Mouse (Mus musculus) stomach, postnatal 0 days (tissue): ENCODE results near the gene Ensa. TPM values are rescaled to one million over a fixed set of nuclear protein-coding genes. Genes with fewer than 3 reads are reported as not detected.
"Not testable (repeated sequence)": the region's sequence is repeated elsewhere in the genome, so short reads cannot be mapped to it uniquely, and the experiment has no call there.

Source experiments
- ATAC-seq: fragments of 200-750 bp; cut with Nextera tagmentation; 2 replicates; pipeline ENCODE4 v1.8.0; 2017; ENCODE audit not compliant: low FRiP score, low TSS enrichment
- DNase-seq: peaks from one replicate; pipeline ENCODE4 v3.0.0-alpha.2; 2016; ENCODE audit warnings: low spot score
- H3K27ac ChIP-seq: fragments of 300-500 bp; sonication (generic); replicated peaks from 2 replicates; pipeline ENCODE4 v1.5.1; 2014; ENCODE audit warnings: mild to moderate bottlenecking, control low read depth
- H3K27me3 ChIP-seq: fragments of 300-500 bp; sonication (generic); 2 replicates; pipeline ENCODE4 v1.6.1; 2014; ENCODE audit warnings: low read length; ENCODE audit not compliant: control insufficient read depth, insufficient read depth
- H3K36me3 ChIP-seq: fragments of 300-500 bp; sonication (generic); 2 replicates; pipeline ENCODE4 v1.6.1; 2014; ENCODE audit warnings: low read length, mixed read lengths; ENCODE audit not compliant: control insufficient read depth, insufficient read depth
- H3K4me1 ChIP-seq: fragments of 300-500 bp; sonication (generic); replicated peaks from 2 replicates; pipeline ENCODE4 v1.6.1; 2014; ENCODE audit warnings: antibody characterized with exemption; ENCODE audit not compliant: control insufficient read depth, insufficient read depth
- H3K4me2 ChIP-seq: fragments of 300-500 bp; sonication (generic); replicated peaks from 2 replicates; pipeline ENCODE4 v1.6.1; 2014; ENCODE audit warnings: low read depth, mild to moderate bottlenecking, control low read depth, moderate library complexity
- H3K4me3 ChIP-seq: fragments of 300-500 bp; sonication (generic); 2 replicates; pipeline ENCODE4 v1.5.1; 2014; ENCODE audit warnings: low read depth, low read length, control low read depth
- H3K9ac ChIP-seq: fragments of 300-500 bp; sonication (generic); 2 replicates; pipeline ENCODE4 v1.6.1; 2014; ENCODE audit warnings: mild to moderate bottlenecking, low read length, control low read depth, mixed read lengths
- H3K9me3 ChIP-seq: fragments of 300-500 bp; sonication (generic); 2 replicates; pipeline ENCODE4 v1.6.1; 2016; ENCODE audit warnings: low read length; ENCODE audit not compliant: control insufficient read depth
- CTCF ChIP-seq: IDR thresholded peaks from 2 replicates; pipeline ENCODE4 v1.5.1; 2016; ENCODE audit warnings: antibody characterized with exemption, low read depth, mild to moderate bottlenecking, moderate library complexity
- EP300 ChIP-seq: optimal IDR thresholded peaks from 2 replicates; pipeline ENCODE3; 2016; ENCODE audit warnings: antibody characterized with exemption
- WGBS: fragments of 180-500 bp; shearing (Covaris S2); extraction: QIAGEN DNeasy Blood & Tissue Kit; methylation state at CpG from one replicate; pipeline ENCODE4 v1.1.7; 2014; 5-methylcytosine and 5-hydroxymethylcytosine counted together
- polyA plus RNA-seq: library from polyadenylated mRNA; unstranded; fragments of >200 nt; fragmentation: Nextera tagmentation; extraction: Ambion mirVana; gene quantifications from 2 replicates; pipeline ENCODE4 v1.2.1, GENCODE M21; 2015

Ensa gene
- polyA plus RNA-seq, 1 experiment from 2014 or later = 44.2 TPM

DNA sequence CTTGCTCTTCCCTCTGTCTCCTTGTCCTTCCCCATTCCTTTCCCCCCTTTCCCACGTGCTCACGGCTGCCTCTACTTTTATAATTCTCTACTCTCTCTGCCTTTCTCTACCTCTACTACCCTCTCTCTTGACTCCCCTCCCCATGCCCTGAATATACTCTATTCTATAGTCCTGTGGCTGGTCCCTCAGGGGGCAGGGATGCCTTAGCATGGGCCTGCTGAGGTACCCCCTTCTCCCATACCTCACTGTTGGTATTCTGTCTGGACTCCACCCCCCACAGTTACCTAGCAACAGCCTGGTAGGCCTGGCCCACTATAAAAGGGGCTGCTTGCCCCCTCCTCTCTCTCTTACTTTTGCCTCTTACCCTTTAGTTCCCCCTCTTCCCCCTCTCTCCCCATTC, 1.2 kb upstream of the Ensa start:
- ATAC-seq (no peak), DNase-seq (no peak)
- whole genome bisulfite sequencing = 79% methylated on average over 2 of the region's 2 CpGs
- no peaks in the 10 kb centered on the region for H3K9me3 ChIP-seq
- no peak for TF ChIP-seq EP300
- TF ChIP-seq CTCF = no peak
- no peak overlapping the region for H3K4me2 ChIP-seq
- H3K27ac ChIP-seq = no peak overlapping the region
- peaks cover 5% of the 10 kb centered on the region; the same call in 1 of the 2 replicates for H3K36me3 ChIP-seq
- H3K27me3 ChIP-seq = no peaks in the 10 kb centered on the region
- no peak overlapping the region for H3K4me3 ChIP-seq
- no peak overlapping the region for H3K9ac ChIP-seq
- H3K4me1 ChIP-seq = no peaks in the 10 kb centered on the region

DNA sequence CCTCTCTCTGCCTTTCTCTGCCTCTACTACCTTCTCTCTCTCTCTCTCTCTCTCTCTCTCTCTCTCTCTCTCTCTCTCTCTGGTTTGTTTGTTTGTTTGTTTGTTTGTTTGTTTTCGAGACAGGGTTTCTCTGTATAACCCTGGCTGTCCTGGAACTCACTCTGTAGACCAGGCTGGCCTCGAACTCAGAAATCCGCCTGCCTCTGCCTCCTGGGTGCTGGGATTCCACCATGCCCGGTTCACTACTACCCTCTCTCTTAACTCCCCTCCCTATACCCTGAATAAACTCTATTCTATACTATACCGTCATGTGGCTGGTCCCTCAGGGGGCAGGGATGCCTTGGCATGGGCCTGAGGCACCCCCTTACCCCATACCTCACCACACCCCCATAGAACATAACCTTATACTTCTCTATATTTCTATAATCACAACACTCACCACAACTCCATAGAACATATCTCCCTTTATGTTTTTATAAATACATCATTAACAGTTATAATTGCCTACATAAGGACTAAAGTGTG, 740 bp upstream of the Ensa start:
- peak overlapping the region; percentile 53 for H3K4me2 ChIP-seq
- H3K36me3 ChIP-seq, H3K4me1 ChIP-seq, DNase-seq, ATAC-seq, H3K9me3 ChIP-seq, H3K9ac ChIP-seq, H3K27me3 ChIP-seq: not testable (repeated sequence)
- peak overlapping the region; percentile 82 for H3K27ac ChIP-seq
- 66% methylated on average over 5 of the region's 5 CpGs for WGBS
- peak overlapping the region; percentile 58 for H3K4me3 ChIP-seq

DNA sequence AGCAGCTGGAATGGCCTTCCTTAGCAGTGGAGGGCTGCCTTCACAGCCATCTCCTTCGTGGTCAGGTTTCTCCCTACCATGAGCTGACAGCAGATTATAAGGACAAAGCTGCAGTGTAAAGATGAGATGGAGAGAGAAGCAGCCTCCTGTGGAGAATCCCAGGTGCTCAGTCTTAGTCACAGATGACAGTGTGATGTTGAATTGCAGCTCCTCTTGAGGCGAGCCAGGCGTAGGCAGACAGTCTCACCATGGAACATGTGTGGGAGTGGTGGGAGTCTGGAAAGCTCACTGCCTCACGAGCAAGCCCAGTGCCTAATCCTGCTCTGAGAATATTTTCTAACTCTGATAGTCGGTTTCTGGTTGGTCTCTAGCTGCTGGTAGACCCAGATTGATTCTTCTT, 3.0 kb downstream of the Ensa start:
- WGBS = 77% methylated on average over 5 of the region's 5 CpGs
- Histone ChIP-seq H3K27ac (no peak overlapping the region), H3K36me3 (peaks cover 22% of the 10 kb centered on the region), H3K9ac (no peak overlapping the region), H3K27me3 (no peaks in the 10 kb centered on the region), H3K9me3 (no peaks in the 10 kb centered on the region), H3K4me3 (no peak overlapping the region), H3K4me2 (no peak overlapping the region), H3K4me1 (no peaks in the 10 kb centered on the region)
- DNase-seq (no peak), ATAC-seq (no peak)
- TF ChIP-seq CTCF (no peak), EP300 (no peak)

DNA sequence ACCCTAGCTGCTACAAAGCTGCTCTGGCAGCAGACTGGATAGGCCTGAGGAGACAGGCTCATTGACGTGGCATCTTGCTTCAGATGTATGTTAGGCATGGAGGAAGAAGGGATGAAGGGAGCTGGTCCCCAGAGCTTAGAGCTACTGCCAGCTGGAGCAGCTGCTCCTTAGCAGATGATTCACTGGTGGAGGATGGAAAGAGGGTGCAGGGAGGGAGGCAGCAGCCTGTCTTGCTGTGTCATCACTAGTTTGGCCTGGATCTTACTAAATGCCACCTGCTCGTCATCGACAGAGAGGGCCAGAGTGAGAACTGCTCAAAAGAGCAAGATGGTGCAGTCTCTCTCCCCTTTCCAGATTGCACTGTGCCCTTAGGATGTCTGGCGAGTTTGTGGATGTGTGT, 5.0 kb downstream of the Ensa start:
- Histone ChIP-seq H3K4me1 (no peaks in the 10 kb centered on the region), H3K27ac (no peak overlapping the region), H3K36me3 (peaks cover 32% of the 10 kb centered on the region), H3K4me2 (no peak overlapping the region), H3K4me3 (no peak overlapping the region), H3K27me3 (no peaks in the 10 kb centered on the region), H3K9ac (0 out of 2 replicates have a peak overlapping the region, but pooled peaks have one; percentile 13), H3K9me3 (no peaks in the 10 kb centered on the region)
- TF ChIP-seq EP300 (no peak), CTCF (no peak)
- no peak for DNase-seq
- no peak for ATAC-seq
- WGBS = 69% methylated on average over 4 of the region's 4 CpGs

DNA sequence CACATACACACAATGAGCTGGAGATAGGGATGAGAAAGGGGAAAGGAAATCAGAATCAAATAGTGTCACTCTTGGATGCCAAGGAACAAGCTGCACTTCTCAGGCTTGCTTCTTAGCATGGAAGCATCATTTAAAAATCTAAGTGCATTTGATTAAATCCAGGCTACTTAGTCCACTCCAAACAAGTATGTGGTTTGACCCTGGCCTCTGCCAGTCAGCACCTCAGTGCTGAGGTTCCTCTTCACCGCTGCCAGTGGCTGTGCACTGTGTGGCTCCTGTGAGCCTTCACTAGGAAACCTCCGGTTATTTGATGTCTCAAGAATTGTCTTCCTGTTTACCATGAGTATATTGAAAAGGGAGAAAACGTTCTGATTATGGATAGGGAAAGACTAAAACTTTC, 6.1 kb downstream of the Ensa start:
- H3K9me3 ChIP-seq = no peaks in the 10 kb centered on the region
- ATAC-seq = no peak
- no peak overlapping the region for H3K27ac ChIP-seq
- peaks cover 35% of the 10 kb centered on the region for H3K36me3 ChIP-seq
- H3K4me2 ChIP-seq = no peak overlapping the region
- 74% methylated on average over 3 of the region's 3 CpGs for WGBS
- TF ChIP-seq EP300 (no peak), CTCF (no peak)
- H3K4me1 ChIP-seq = no peaks in the 10 kb centered on the region
- H3K27me3 ChIP-seq = no peaks in the 10 kb centered on the region
- no peak overlapping the region for H3K9ac ChIP-seq
- H3K4me3 ChIP-seq = no peak overlapping the region
- DNase-seq = no peak

DNA sequence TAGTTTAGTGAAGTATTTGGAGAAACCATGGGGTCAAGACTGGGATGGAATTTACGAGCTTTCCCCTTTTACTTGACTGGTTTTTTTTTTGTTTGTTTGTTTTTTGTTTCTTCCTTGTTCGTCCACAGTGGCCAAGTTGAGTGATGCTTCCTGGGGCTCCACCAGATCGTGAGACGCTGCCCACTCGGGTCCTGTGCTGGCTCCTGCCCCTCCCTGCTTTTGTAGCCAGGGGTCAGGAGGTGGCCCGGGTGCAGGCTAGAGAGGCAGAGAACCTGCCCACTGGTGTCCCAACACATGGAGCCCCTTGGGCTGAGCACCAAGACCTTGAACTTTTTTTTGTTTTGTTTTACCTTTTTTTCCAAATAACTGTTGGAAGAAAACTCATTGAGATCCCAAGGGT, 6.5 kb downstream of the Ensa start:
- peaks cover 36% of the 10 kb centered on the region for H3K36me3 ChIP-seq
- DNase-seq = no peak
- 59% methylated on average over 6 of the region's 6 CpGs for WGBS

More for the DNA sequence above, 6.5 kb downstream of the Ensa start:
- no peaks in the 10 kb centered on the region for H3K4me1 ChIP-seq
- no peak for ATAC-seq
- H3K4me2 ChIP-seq = no peak overlapping the region
- H3K9me3 ChIP-seq = no peaks in the 10 kb centered on the region
- H3K9ac ChIP-seq = no peak overlapping the region
- TF ChIP-seq EP300 (no peak), CTCF (no peak)
- H3K27ac ChIP-seq = no peak overlapping the region
- H3K27me3 ChIP-seq = no peaks in the 10 kb centered on the region
- H3K4me3 ChIP-seq = no peak overlapping the region
